ENCODE assay signal across 22 mouse cellular contexts in the genomic region with DNA sequence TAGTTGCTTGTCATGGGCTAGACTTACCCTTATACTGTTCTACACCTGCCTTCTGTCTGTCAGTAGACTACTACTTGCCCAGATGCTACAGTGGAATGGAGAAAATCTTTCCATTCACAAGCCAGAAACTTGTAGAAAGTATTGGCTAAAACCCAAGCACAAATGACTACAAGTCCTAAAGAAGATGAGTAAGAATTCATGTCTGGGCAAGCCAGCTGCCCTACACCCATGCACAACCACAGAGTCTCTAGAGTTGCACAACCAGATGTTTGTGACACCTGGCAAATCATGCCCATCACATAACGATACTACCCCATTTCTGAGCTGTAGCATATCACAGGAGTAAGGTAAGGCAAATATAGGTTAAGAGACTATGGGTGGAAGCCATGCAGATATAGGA.
DNase-seq lines count a peak whose midpoint lies in the region; ATAC-seq and TF ChIP-seq lines count a peak whose summit lies in the region.
"Had no signal": no experiment of that assay in that cellular context is flagged by ENCODE, and none has a peak within 500 bp of the region (broad histone marks: within the 10 kb centered on the region; RNA-seq: fewer than 3 reads in every experiment).

No protein-coding gene starts in this region.

- H3K4me2 ChIP-seq in myocyte (ENCODE audit: low read depth) = no peak overlapping the region
- no peak overlapping the region for H3K4me2 ChIP-seq in liver, postnatal 0 days (ENCODE audit: low read depth, low read length)
- H3K4me2 ChIP-seq: embryonic facial prominence, embryonic 12.5 days; forebrain, embryonic 12.5 days had no signal

- no peaks in the 10 kb centered on the region for H3K79me2 ChIP-seq in myocyte (ENCODE audit: control insufficient read depth, insufficient read depth)

- no peaks in the 10 kb centered on the region for H3K27me3 ChIP-seq in myocyte (ENCODE audit: control insufficient read depth, insufficient read depth, insufficient read length)
- no peaks in the 10 kb centered on the region for H3K27me3 ChIP-seq in liver, postnatal 0 days (ENCODE audit: insufficient read depth, low read length)
- H3K27me3 ChIP-seq: embryonic facial prominence, embryonic 12.5 days; forebrain, embryonic 12.5 days had no signal

- no peak for TF ChIP-seq POLR2A in myocyte (IDR thresholded peaks at IDR 0.05; ENCODE audit: insufficient read length, low read depth)

- no peak overlapping the region for H3K9ac ChIP-seq in liver, postnatal 0 days (replicated peaks)
- H3K9ac ChIP-seq: embryonic facial prominence, embryonic 12.5 days; forebrain, embryonic 12.5 days had no signal

- DNase-seq in 416B (ENCODE audit: low read depth) = peak; percentile 14
- DNase-seq in Muller cell, postnatal 12 days (ENCODE audit: inconsistent ontology term) = peak; percentile 24
- no peak for DNase-seq in cerebellum, postnatal 25 days
- no peak for DNase-seq in neural tube, embryonic 10.5 days (ENCODE audit: extremely low spot score, low spot score)
- DNase-seq in liver, postnatal 0 days = no peak
- DNase-seq: adrenal gland, adult 2 months; adrenal gland, postnatal 10 days; adrenal gland, postnatal 25 days; cerebellum, adult 11 months; cerebellum, adult 18-20 months; cerebellum, adult 8-10 months; cerebellum, adult 9-11 months; cerebellum, postnatal 14 days had no signal

- no peaks in the 10 kb centered on the region for H3K36me3 ChIP-seq in myocyte (ENCODE audit: control insufficient read depth, insufficient read depth)
- no peaks in the 10 kb centered on the region for H3K36me3 ChIP-seq in liver, postnatal 0 days (replicated peaks; ENCODE audit: insufficient read depth, low read length)
- H3K36me3 ChIP-seq: embryonic facial prominence, embryonic 10.5 days; embryonic facial prominence, embryonic 12.5 days; forebrain, embryonic 10.5 days; forebrain, embryonic 12.5 days; G1E had no signal

- no peak overlapping the region for H3K4me3 ChIP-seq in myocyte
- no peak overlapping the region for H3K4me3 ChIP-seq in liver, postnatal 0 days (ENCODE audit: low read depth, low read length)
- H3K4me3 ChIP-seq: embryonic facial prominence, embryonic 10.5 days; embryonic facial prominence, embryonic 12.5 days; erythroblast, embryonic 14.5 days; forebrain, embryonic 10.5 days; forebrain, embryonic 12.5 days had no signal

- H3K27ac ChIP-seq in liver, postnatal 0 days (ENCODE audit: low read depth) = no peak overlapping the region
- H3K27ac ChIP-seq: embryonic facial prominence, embryonic 10.5 days; embryonic facial prominence, embryonic 12.5 days; forebrain, embryonic 10.5 days; forebrain, embryonic 12.5 days had no signal

- ATAC-seq in liver, postnatal 0 days = no peak
- ATAC-seq: forebrain, embryonic 14.5 days; forebrain, embryonic 16.5 days had no signal

- 65% methylated on average over 1 of the region's 1 CpGs for WGBS in liver, postnatal 0 days (ENCODE audit: insufficient replicate concordance)

- H3ac ChIP-seq in myocyte (ENCODE audit: control insufficient read depth, insufficient read length) = no peak overlapping the region

- no peak for TF ChIP-seq CTCF in liver, postnatal 0 days (IDR thresholded peaks at IDR 0.05; ENCODE audit: low read depth)

- H3K4me1 ChIP-seq in liver, postnatal 0 days (ENCODE audit: insufficient read depth) = no peaks in the 10 kb centered on the region
- H3K4me1 ChIP-seq: embryonic facial prominence, embryonic 10.5 days; embryonic facial prominence, embryonic 12.5 days; forebrain, embryonic 10.5 days; forebrain, embryonic 12.5 days had no signal

- no peaks in the 10 kb centered on the region for H3K9me3 ChIP-seq in liver, postnatal 0 days (ENCODE audit: low read length)
- H3K9me3 ChIP-seq: embryonic facial prominence, embryonic 10.5 days; embryonic facial prominence, embryonic 12.5 days; forebrain, embryonic 10.5 days; forebrain, embryonic 12.5 days; G1E had no signal

- TF ChIP-seq EP300 in liver, postnatal 0 days (IDR thresholded peaks at IDR 0.05; ENCODE audit: low read depth) = no peak

TF ChIP-seq in myocyte, 11 proteins besides CTCF, POLR2A, EP300 and RAD21:
- TF ChIP-seq MYOD1 (IDR thresholded peaks at IDR 0.05; ENCODE audit: control insufficient read depth in 1 of 3, insufficient read length in 2 of 3, low read depth in 2 of 3) (no peak), MYOG (IDR thresholded peaks at IDR 0.05; ENCODE audit: control insufficient read depth in 1 of 3, insufficient read depth in 1 of 3, insufficient read length in 2 of 3, low read depth in 2 of 3) (no peak), SRF (IDR thresholded peaks at IDR 0.05; ENCODE audit: control insufficient read depth, insufficient read length, low read depth) (no peak), CEBPB (IDR thresholded peaks at IDR 0.05; ENCODE audit: insufficient read depth, poor library complexity, severe bottlenecking) (peak; percentile 47; the same call in 1 of the 2 replicates), E2F4 (IDR thresholded peaks at IDR 0.05; ENCODE audit: insufficient read depth) (no peak)

Comparison
In these comparisons a context has a peak if more than half of its experiments do, and no peak if none do; other contexts are left out.
1. DNase-seq: peak in 416B (single experiment) and Muller cell, postnatal 12 days (single experiment); none in cerebellum, postnatal 25 days (0 of 2), neural tube, embryonic 10.5 days (single experiment) and liver, postnatal 0 days (single experiment).